Mouse (Mus musculus): ENCODE results near the gene Ydjc.
"Not testable (repeated sequence)": the region's sequence is repeated elsewhere in the genome, so short reads cannot be mapped to it uniquely, and the experiment has no call there.

Ydjc gene

GRCm38 (mm10) chr16:17151874-17152273, 7.5 kb downstream of the Ydjc start:
- in situ Hi-C loops (cut with MseI, MboI), result no loop called here

- in situ Hi-C loops (cut with MseI, MboI), result no loop called here
Measured at GRCm38 (mm10) chr16:17154346-17154745, 9.9 kb downstream of the Ydjc start.

- in situ Hi-C loops (cut with MseI, MboI), result not testable (repeated sequence)
Measured at GRCm38 (mm10) chr16:17165478-17165877, 21.1 kb downstream of the Ydjc start.

- in situ Hi-C loops (cut with MseI, MboI), result no loop called here
Measured at GRCm38 (mm10) chr16:17167179-17167578, 22.8 kb downstream of the Ydjc start.

- in situ Hi-C loops (cut with MseI, MboI), result no loop called here
Measured at GRCm38 (mm10) chr16:17168049-17168448, 23.6 kb downstream of the Ydjc start.

- in situ Hi-C loops (cut with MseI, MboI), result no loop called here
Measured at GRCm38 (mm10) chr16:17175765-17176164, 31.3 kb downstream of the Ydjc start.

- in situ Hi-C loops (cut with MseI, MboI), result no loop called here
Measured at GRCm38 (mm10) chr16:17177623-17178170, 33.3 kb downstream of the Ydjc start.

GRCm38 (mm10) chr16:17179706-17180105, 35.3 kb downstream of the Ydjc start:
- in situ Hi-C loops (cut with MseI, MboI), result no loop called here

GRCm38 (mm10) chr16:17181382-17181781, 37.0 kb downstream of the Ydjc start:
- in situ Hi-C loops (cut with MseI, MboI), result no loop called here

GRCm38 (mm10) chr16:17182136-17182535, 37.7 kb downstream of the Ydjc start:
- in situ Hi-C loops (cut with MseI, MboI), result no loop called here

- in situ Hi-C loops (cut with MseI, MboI), result no loop called here
Measured at GRCm38 (mm10) chr16:17183003-17183402, 38.6 kb downstream of the Ydjc start.

- in situ Hi-C loops (cut with MseI, MboI), result no loop called here
Measured at GRCm38 (mm10) chr16:17185475-17185874, 41.1 kb downstream of the Ydjc start.

- in situ Hi-C loops (cut with MseI, MboI), result no loop called here
Measured at GRCm38 (mm10) chr16:17193823-17194222, 49.4 kb downstream of the Ydjc start.

GRCm38 (mm10) chr16:17200121-17200952, 55.9 kb downstream of the Ydjc start:
- in situ Hi-C loops (cut with MseI, MboI), result no loop called here

GRCm38 (mm10) chr16:17200953-17201707, 56.7 kb downstream of the Ydjc start:
- in situ Hi-C loops (cut with MseI, MboI), result no loop called here

- in situ Hi-C loops (cut with MseI, MboI), result no loop called here
Measured at GRCm38 (mm10) chr16:17201977-17202376, 57.6 kb downstream of the Ydjc start.

- in situ Hi-C loops (cut with MseI, MboI), result no loop called here
Measured at GRCm38 (mm10) chr16:17202549-17202948, 58.1 kb downstream of the Ydjc start, which contains the start of gene Ube2l3. Ube2l3 (minus strand) TSS chr16:17202649.

- in situ Hi-C loops (cut with MseI, MboI), result loop anchor here (5.0 kb wide), 2 partner anchors 62 to 67 kb away; no protein-coding TSS in a partner anchor
Measured at GRCm38 (mm10) chr16:17204990-17205389, 60.6 kb downstream of the Ydjc start.

- in situ Hi-C loops (cut with MseI, MboI), result loop anchor here (5.0 kb wide), 2 partner anchors 59 to 64 kb away; no protein-coding TSS in a partner anchor
Measured at GRCm38 (mm10) chr16:17208389-17209361, 64.3 kb downstream of the Ydjc start, which contains the start of gene Rimbp3. Rimbp3 (plus strand) TSS chr16:17208603.

- in situ Hi-C loops (cut with MseI, MboI), result loop anchor here (5.0 kb wide), 2 partner anchors 58 to 63 kb away; no protein-coding TSS in a partner anchor
Measured at GRCm38 (mm10) chr16:17209404-17209960, 65.1 kb downstream of the Ydjc start.

Measured in mouse trophoblast stem cell (cell line).